Mouse (Mus musculus): ENCODE results near the gene S100a16. TPM values are rescaled to one million over a fixed set of nuclear protein-coding genes. Genes with fewer than 3 reads are reported as not detected.

Gene S100a16
- polyA plus RNA-seq, 1 experiment from 2014 or later = 56.1 TPM

GRCm38 (mm10) chr3:90526580-90526979 is 10.5 kb upstream of the S100a16 start, which contains the start of gene S100a14:
TSS of gene S100a14 (plus strand) at chr3:90526856.
- Histone ChIP-seq H3K4me2 (replicated peaks) (no peak within 1 kb of the TSS), H3K9me3 (no peaks in the 10 kb centered on the region), H3K4me1 (no peaks in the 10 kb centered on the region), H3K27ac (no peak within 1 kb of the TSS), H3K9ac (no peak within 1 kb of the TSS), H3K36me3 (no peaks in the 10 kb centered on the region), H3K27me3 (no peaks in the 10 kb centered on the region), H3K4me3 (no peak within 1 kb of the TSS)
- peak; percentile 65; the same call in 1 of the 2 replicates for ATAC-seq (ENCODE audit: insufficient number of reproducible peaks, insufficient read depth, low FRiP score, low TSS enrichment)
- 75% methylated on average over 5 of the region's 5 CpGs for WGBS

- no peaks in the 10 kb centered on the region for H3K36me3 ChIP-seq
- no peaks in the 10 kb centered on the region for H3K4me1 ChIP-seq
- H3K9ac ChIP-seq = no peak overlapping the region
- no peaks in the 10 kb centered on the region for H3K27me3 ChIP-seq
- H3K27ac ChIP-seq = no peak overlapping the region
- no peak overlapping the region for H3K4me2 ChIP-seq (replicated peaks)
- 92% methylated on average over 7 of the region's 7 CpGs for WGBS
- no peak overlapping the region for H3K4me3 ChIP-seq
- ATAC-seq (ENCODE audit: insufficient number of reproducible peaks, insufficient read depth, low FRiP score, low TSS enrichment) = no peak
- no peaks in the 10 kb centered on the region for H3K9me3 ChIP-seq
Measured at GRCm38 (mm10) chr3:90527291-90527873, 9.7 kb upstream of the S100a16 start.

- Histone ChIP-seq H3K4me2 (replicated peaks) (no peak overlapping the region), H3K36me3 (no peaks in the 10 kb centered on the region), H3K27me3 (no peaks in the 10 kb centered on the region), H3K9ac (no peak overlapping the region), H3K4me1 (no peaks in the 10 kb centered on the region), H3K9me3 (no peaks in the 10 kb centered on the region), H3K4me3 (no peak overlapping the region), H3K27ac (no peak overlapping the region)
- 67% methylated on average over 5 of the region's 5 CpGs for WGBS
- ATAC-seq (ENCODE audit: insufficient number of reproducible peaks, insufficient read depth, low FRiP score, low TSS enrichment) = no peak
Measured at GRCm38 (mm10) chr3:90531713-90532112, 5.3 kb upstream of the S100a16 start.

- Histone ChIP-seq H3K27ac (no peak overlapping the region), H3K27me3 (0 out of 2 replicates have a peak, but pooled peaks cover 7% of the 10 kb centered on the region), H3K36me3 (no peaks in the 10 kb centered on the region), H3K4me3 (no peak overlapping the region), H3K9ac (no peak overlapping the region), H3K4me2 (replicated peaks) (no peak overlapping the region), H3K4me1 (no peaks in the 10 kb centered on the region), H3K9me3 (no peaks in the 10 kb centered on the region)
- ATAC-seq (ENCODE audit: insufficient number of reproducible peaks, insufficient read depth, low FRiP score, low TSS enrichment) = no peak
- 64% methylated on average over 1 of the region's 1 CpGs for WGBS
Measured at GRCm38 (mm10) chr3:90535446-90535845, 1.6 kb upstream of the S100a16 start.

GRCm38 (mm10) chr3:90537905-90538296 is 847 bp downstream of the S100a16 start:
- Histone ChIP-seq H3K4me2 (replicated peaks) (no peak overlapping the region), H3K9me3 (no peaks in the 10 kb centered on the region), H3K9ac (no peak overlapping the region)

GRCm38 (mm10) chr3:90540904-90541303 is 3.9 kb downstream of the S100a16 start:
- ATAC-seq (ENCODE audit: insufficient number of reproducible peaks, insufficient read depth, low FRiP score, low TSS enrichment) = no peak
- H3K27ac ChIP-seq = no peak overlapping the region

More at GRCm38 (mm10) chr3:90537905-90538296, 847 bp downstream of the S100a16 start:
- ATAC-seq (ENCODE audit: insufficient number of reproducible peaks, insufficient read depth, low FRiP score, low TSS enrichment) = no peak
- 73% methylated on average over 5 of the region's 5 CpGs for WGBS
- H3K27ac ChIP-seq = no peak overlapping the region
- no peak overlapping the region for H3K4me3 ChIP-seq
- no peaks in the 10 kb centered on the region for H3K4me1 ChIP-seq
- H3K27me3 ChIP-seq = 0 out of 2 replicates have a peak, but pooled peaks cover 7% of the 10 kb centered on the region
- no peaks in the 10 kb centered on the region for H3K36me3 ChIP-seq

GRCm38 (mm10) chr3:90549676-90550420 is 12.8 kb downstream of the S100a16 start:
- Histone ChIP-seq H3K36me3 (no peaks in the 10 kb centered on the region), H3K27ac (no peak overlapping the region), H3K4me2 (replicated peaks) (no peak overlapping the region), H3K4me1 (no peaks in the 10 kb centered on the region), H3K4me3 (no peak overlapping the region), H3K9ac (no peak overlapping the region), H3K27me3 (no peaks in the 10 kb centered on the region), H3K9me3 (no peaks in the 10 kb centered on the region)
- 49% methylated on average over 5 of the region's 5 CpGs for WGBS
- no peak for ATAC-seq (ENCODE audit: insufficient number of reproducible peaks, insufficient read depth, low FRiP score, low TSS enrichment)

More at GRCm38 (mm10) chr3:90540904-90541303, 3.9 kb downstream of the S100a16 start:
- no peaks in the 10 kb centered on the region for H3K4me1 ChIP-seq
- no peaks in the 10 kb centered on the region for H3K36me3 ChIP-seq
- WGBS = 40% methylated on average over 4 of the region's 4 CpGs
- no peak overlapping the region for H3K9ac ChIP-seq
- no peaks in the 10 kb centered on the region for H3K9me3 ChIP-seq
- no peak overlapping the region for H3K4me2 ChIP-seq (replicated peaks)
- 0 out of 2 replicates have a peak, but pooled peaks cover 7% of the 10 kb centered on the region for H3K27me3 ChIP-seq
- no peak overlapping the region for H3K4me3 ChIP-seq

GRCm38 (mm10) chr3:90550421-90550790 is 13.4 kb downstream of the S100a16 start:
- Histone ChIP-seq H3K27ac (no peak overlapping the region), H3K9ac (no peak overlapping the region), H3K4me3 (no peak overlapping the region), H3K27me3 (no peaks in the 10 kb centered on the region), H3K9me3 (no peaks in the 10 kb centered on the region), H3K4me1 (no peaks in the 10 kb centered on the region), H3K36me3 (no peaks in the 10 kb centered on the region), H3K4me2 (replicated peaks) (no peak overlapping the region)
- ATAC-seq (ENCODE audit: insufficient number of reproducible peaks, insufficient read depth, low FRiP score, low TSS enrichment) = 0 out of 2 replicates have a peak, but pooled peaks have one; percentile 15
- 83% methylated on average over 2 of the region's 2 CpGs for WGBS

- no peaks in the 10 kb centered on the region for H3K36me3 ChIP-seq
- WGBS = 58% methylated on average over 2 of the region's 2 CpGs
Measured at GRCm38 (mm10) chr3:90552231-90552630, 15.2 kb downstream of the S100a16 start.

GRCm38 (mm10) chr3:90555954-90556353 is 18.9 kb downstream of the S100a16 start:
- Histone ChIP-seq H3K4me1 (no peaks in the 10 kb centered on the region), H3K27me3 (no peaks in the 10 kb centered on the region), H3K27ac (no peak overlapping the region), H3K9ac (no peak overlapping the region), H3K4me2 (replicated peaks) (no peak overlapping the region), H3K9me3 (no peaks in the 10 kb centered on the region), H3K4me3 (no peak overlapping the region), H3K36me3 (no peaks in the 10 kb centered on the region)
- 65% methylated on average over 5 of the region's 5 CpGs for WGBS
- ATAC-seq (ENCODE audit: insufficient number of reproducible peaks, insufficient read depth, low FRiP score, low TSS enrichment) = no peak

More at GRCm38 (mm10) chr3:90552231-90552630, 15.2 kb downstream of the S100a16 start:
- Histone ChIP-seq H3K27ac (no peak overlapping the region), H3K27me3 (no peaks in the 10 kb centered on the region), H3K4me2 (replicated peaks) (no peak overlapping the region), H3K9ac (no peak overlapping the region), H3K9me3 (no peaks in the 10 kb centered on the region), H3K4me1 (no peaks in the 10 kb centered on the region), H3K4me3 (no peak overlapping the region)
- no peak for ATAC-seq (ENCODE audit: insufficient number of reproducible peaks, insufficient read depth, low FRiP score, low TSS enrichment)

GRCm38 (mm10) chr3:90560008-90560628 is 23.1 kb downstream of the S100a16 start, which contains the start of gene S100a3:
TSS of gene S100a3 (plus strand) at chr3:90560578.
- WGBS = 69% methylated on average over 6 of the region's 6 CpGs
- Histone ChIP-seq H3K9me3 (no peaks in the 10 kb centered on the region), H3K27ac (no peak within 1 kb of the TSS), H3K4me2 (replicated peaks) (no peak within 1 kb of the TSS), H3K36me3 (no peaks in the 10 kb centered on the region), H3K4me3 (no peak within 1 kb of the TSS), H3K27me3 (no peaks in the 10 kb centered on the region), H3K4me1 (no peaks in the 10 kb centered on the region), H3K9ac (no peak within 1 kb of the TSS)
- ATAC-seq (ENCODE audit: insufficient number of reproducible peaks, insufficient read depth, low FRiP score, low TSS enrichment) = no peak

- Histone ChIP-seq H3K4me3 (no peak overlapping the region), H3K27me3 (no peaks in the 10 kb centered on the region), H3K4me1 (no peaks in the 10 kb centered on the region), H3K27ac (no peak overlapping the region), H3K9ac (no peak overlapping the region), H3K9me3 (no peaks in the 10 kb centered on the region), H3K4me2 (replicated peaks) (no peak overlapping the region), H3K36me3 (no peaks in the 10 kb centered on the region)
- no peak for ATAC-seq (ENCODE audit: insufficient number of reproducible peaks, insufficient read depth, low FRiP score, low TSS enrichment)
- WGBS = 84% methylated on average over 5 of the region's 5 CpGs
Measured at GRCm38 (mm10) chr3:90574691-90575090, 37.6 kb downstream of the S100a16 start.

All from embryonic facial prominence, embryonic 12.5 days (tissue).